Mouse (Mus musculus) spleen, adult 2 months (tissue): ENCODE data around the gene Ern1. TPM values are rescaled to one million over a fixed set of nuclear protein-coding genes. Genes with fewer than 3 reads are reported as not detected.

Source experiments
- DNase-seq, 2 experiments: peaks; one replicate each; pipeline versions ENCODE4 v3.0.0 to v3.0.0-alpha.2; 2012 to 2021; ENCODE audit warnings: low spot score in 2 of 2, low read depth in 1 of 2
- H3K27ac ChIP-seq: fragments of 200-500 bp; 2 replicates; pipeline ENCODE4 v1.5.1; 2012; ENCODE audit warnings: low read length, inconsistent platforms; ENCODE audit not compliant: insufficient read depth
- H3K27me3 ChIP-seq: fragments of 200-500 bp; 2 replicates; pipeline ENCODE4 v1.6.1; 2012; ENCODE audit warnings: mild to moderate bottlenecking, moderate library complexity, low read length, inconsistent platforms; ENCODE audit not compliant: control insufficient read depth, insufficient read depth
- H3K36me3 ChIP-seq: fragments of 200-500 bp; 2 replicates; pipeline ENCODE4 v1.6.1; 2012; ENCODE audit warnings: mild to moderate bottlenecking, low read length, inconsistent platforms; ENCODE audit not compliant: control insufficient read depth, insufficient read depth
- H3K4me1 ChIP-seq: fragments of 200-500 bp; 2 replicates; pipeline ENCODE4 v1.6.1; 2011; ENCODE audit warnings: inconsistent platforms; ENCODE audit not compliant: control insufficient read depth, insufficient read depth, insufficient read length
- H3K4me3 ChIP-seq: fragments of 200-500 bp; 2 replicates; pipeline ENCODE4 v1.5.1; 2011; ENCODE audit warnings: mild to moderate bottlenecking, inconsistent platforms; ENCODE audit not compliant: insufficient read depth, insufficient read length; ENCODE audit errors: extremely low read depth
- CTCF ChIP-seq: fragments of 200-500 bp; IDR thresholded peaks from 2 replicates; pipeline ENCODE4 v1.5.1; 2011; ENCODE audit warnings: mild to moderate bottlenecking, inconsistent platforms; ENCODE audit not compliant: insufficient read depth, insufficient read length, insufficient replicate concordance; ENCODE audit errors: extremely low read depth
- POLR2A ChIP-seq: fragments of 200-500 bp; IDR thresholded peaks from 2 replicates; pipeline ENCODE4 v1.6.1; 2011; ENCODE audit warnings: low read depth, low read length, inconsistent platforms
- WGBS: fragments of 180-500 bp; shearing (Covaris S2); methylation state at CpG from one replicate; pipeline ENCODE4 v1.1.7; 2018; 5-methylcytosine and 5-hydroxymethylcytosine counted together
- polyA plus RNA-seq: library from polyadenylated mRNA; depleted of rRNA; stranded (reverse); fragments of >200 nt; gene quantifications from 2 replicates; pipeline ENCODE4 v1.2.3, GENCODE M21; 2012

Gene Ern1
- polyA plus RNA-seq, 1 experiment: 12.7 TPM

DNA sequence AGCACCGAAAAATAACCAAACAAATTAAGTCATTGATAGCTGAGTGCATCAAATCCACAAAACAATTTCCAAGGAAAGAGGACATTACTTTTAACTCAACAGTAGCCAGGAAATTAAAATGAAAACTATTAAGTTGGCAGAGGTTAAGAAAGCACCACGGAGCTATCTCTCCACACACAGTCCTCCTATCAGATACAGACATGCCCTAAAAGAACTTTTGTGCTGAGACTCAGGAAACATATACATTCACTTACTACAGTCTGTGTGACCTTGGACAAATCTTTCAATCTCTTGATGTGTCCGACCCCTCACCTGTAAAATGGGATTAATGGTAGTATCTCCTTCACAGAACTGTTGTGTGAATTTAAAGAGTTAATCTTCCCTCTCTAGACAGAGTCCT is 101.2 kb downstream of the Ern1 start:
- Histone ChIP-seq H3K27ac (peak overlapping the region; percentile 99; the same call in 1 of the 2 replicates), H3K4me1 (peaks cover 12% of the 10 kb centered on the region; the same call in 1 of the 2 replicates), H3K36me3 (peaks cover 11% of the 10 kb centered on the region), H3K27me3 (no peaks in the 10 kb centered on the region), H3K4me3 (no peak overlapping the region)
- DNase-seq: no peak
- WGBS: 73% methylated on average over 3 of the region's 3 CpGs
- no peak for TF ChIP-seq CTCF
- no peak for TF ChIP-seq POLR2A

GRCm38 (mm10) chr11:106383051-106383790 is 104.4 kb downstream of the Ern1 start:
- 79% methylated on average over 6 of the region's 6 CpGs for WGBS

DNA sequence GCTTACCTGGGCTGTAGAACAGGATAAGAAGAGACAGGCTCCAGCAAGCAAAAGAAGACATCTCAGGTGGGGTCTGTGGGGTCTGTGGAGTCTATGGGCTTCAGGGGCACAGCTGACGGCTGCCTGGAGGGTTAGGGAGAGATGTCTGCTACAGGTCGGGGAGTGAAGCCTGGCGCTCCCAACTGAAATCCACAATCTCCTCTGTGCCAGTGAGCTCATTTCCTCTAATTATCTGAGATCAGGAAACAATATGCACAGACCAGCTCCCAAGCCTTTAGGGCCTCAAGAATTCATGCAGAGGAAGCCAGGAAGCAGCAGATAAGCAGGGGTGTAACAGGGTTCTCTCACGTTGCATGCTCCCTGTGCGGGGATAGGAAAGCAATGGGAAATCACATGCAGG is 105.2 kb downstream of the Ern1 start:
- 61% methylated on average over 5 of the region's 5 CpGs for WGBS
- peak overlapping the region; percentile 41; the same call in 1 of the 2 replicates for H3K27ac ChIP-seq
- TF ChIP-seq POLR2A (no peak), CTCF (no peak)

More at GRCm38 (mm10) chr11:106383051-106383790, 104.4 kb downstream of the Ern1 start:
- no peak for DNase-seq
- TF ChIP-seq CTCF (no peak), POLR2A (no peak)
- no peak overlapping the region; the same call in none of the 2 replicates for H3K27ac ChIP-seq
- no peak overlapping the region for H3K4me3 ChIP-seq
- peaks cover 28% of the 10 kb centered on the region for H3K36me3 ChIP-seq
- H3K27me3 ChIP-seq: no peaks in the 10 kb centered on the region
- H3K4me1 ChIP-seq: peaks cover 5% of the 10 kb centered on the region; the same call in 1 of the 2 replicates

GRCm38 (mm10) chr11:106381883-106382282 is 105.8 kb downstream of the Ern1 start:
- H3K27me3 ChIP-seq: no peaks in the 10 kb centered on the region
- no peak for DNase-seq
- no peak for TF ChIP-seq POLR2A
- no peak for TF ChIP-seq CTCF
- peak overlapping the region; percentile 41; the same call in 1 of the 2 replicates for H3K27ac ChIP-seq
- no peak overlapping the region for H3K4me3 ChIP-seq
- 0 out of 2 replicates have a peak, but pooled peaks cover 3% of the 10 kb centered on the region for H3K4me1 ChIP-seq
- peaks cover 41% of the 10 kb centered on the region for H3K36me3 ChIP-seq
- 64% methylated on average over 7 of the region's 7 CpGs for whole genome bisulfite sequencing

More for the DNA sequence above, 105.2 kb downstream of the Ern1 start:
- DNase-seq: no peak
- no peak overlapping the region for H3K4me3 ChIP-seq
- peaks cover 35% of the 10 kb centered on the region for H3K36me3 ChIP-seq
- 0 out of 2 replicates have a peak, but pooled peaks cover 3% of the 10 kb centered on the region for H3K4me1 ChIP-seq
- no peaks in the 10 kb centered on the region for H3K27me3 ChIP-seq

- H3K27me3 ChIP-seq: no peaks in the 10 kb centered on the region
- WGBS: 89% methylated on average over 11 of the region's 11 CpGs
- no peaks in the 10 kb centered on the region for H3K4me1 ChIP-seq
- H3K27ac ChIP-seq: no peak overlapping the region
- no peak for DNase-seq
- TF ChIP-seq CTCF: no peak
- no peak for TF ChIP-seq POLR2A
- peaks cover 47% of the 10 kb centered on the region for H3K36me3 ChIP-seq
- H3K4me3 ChIP-seq: no peak overlapping the region
Measured at GRCm38 (mm10) chr11:106381011-106381410, 106.6 kb downstream of the Ern1 start.

DNA sequence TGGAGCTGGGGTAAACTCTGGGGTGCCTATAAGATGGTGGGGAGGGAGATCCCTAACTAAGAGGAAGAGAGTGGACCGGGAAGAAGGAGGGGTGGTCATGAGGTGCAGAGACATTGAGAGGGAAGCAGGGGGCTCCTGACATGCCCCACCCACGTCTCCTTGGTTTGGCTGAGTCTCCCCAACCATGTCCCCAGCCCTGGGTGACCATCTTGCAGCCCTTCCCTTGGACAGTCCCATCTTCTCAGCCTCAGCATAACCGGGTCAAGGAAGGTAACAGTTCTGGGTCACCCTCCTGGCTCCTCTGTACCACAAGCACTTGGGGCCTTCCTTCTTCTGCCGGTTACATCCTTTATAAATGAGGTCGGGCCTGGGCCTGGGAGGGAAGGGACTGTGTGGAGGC is 112.7 kb downstream of the Ern1 start:
- H3K36me3 ChIP-seq: peaks cover 27% of the 10 kb centered on the region
- no peak overlapping the region for H3K4me3 ChIP-seq
- H3K27me3 ChIP-seq: no peaks in the 10 kb centered on the region
- no peak overlapping the region for H3K27ac ChIP-seq
- TF ChIP-seq POLR2A (no peak), CTCF (no peak)
- no peaks in the 10 kb centered on the region for H3K4me1 ChIP-seq
- DNase-seq: no peak
- WGBS: 59% methylated on average over 5 of the region's 5 CpGs

- WGBS: 45% methylated on average over 9 of the region's 9 CpGs
- Histone ChIP-seq H3K4me1 (no peaks in the 10 kb centered on the region), H3K27ac (no peak overlapping the region; the same call in 1 of the 2 replicates), H3K36me3 (peaks cover 27% of the 10 kb centered on the region), H3K27me3 (no peaks in the 10 kb centered on the region), H3K4me3 (no peak overlapping the region)
- no peak for DNase-seq
- TF ChIP-seq CTCF (no peak), POLR2A (no peak)
Measured at GRCm38 (mm10) chr11:106374559-106374958, 113.1 kb downstream of the Ern1 start.
